Mouse (Mus musculus): ENCODE data around the gene Icam5. TPM values are rescaled to one million over a fixed set of nuclear protein-coding genes. Genes with fewer than 3 reads are reported as not detected.
A peak's percentile ranks its signal among the peaks of the same experiment; 100 is the strongest.
"Not testable (repeated sequence)": the region's sequence is repeated elsewhere in the genome, so short reads cannot be mapped to it uniquely, and the experiment has no call there.

Gene Icam5
- polyA plus RNA-seq, 1 experiment from 2014 or later, result not detected

GRCm38 (mm10) chr9:21036666-21037065 lies 4.8 kb downstream of the Icam5 start:
- no peak for ATAC-seq (ENCODE audit: insufficient number of reproducible peaks, insufficient read depth, low FRiP score, low read depth)
- H3K9me3 ChIP-seq (ENCODE audit: control insufficient read depth, low read length), result peaks cover 3% of the 10 kb centered on the region; the same call in 1 of the 2 replicates
- peak overlapping the region in 1 of 2 experiments; percentile 36; a peak in 2 of 4 replicates for H3K4me3 ChIP-seq (ENCODE audit: control insufficient read depth in 1 of 2, insufficient read depth in 1 of 2, low read depth in 1 of 2, low read length in 2 of 2)
- peaks cover 25 to 40% of the 10 kb centered on the region in 2 experiments for H3K4me1 ChIP-seq (ENCODE audit: control insufficient read depth in 2 of 2, insufficient read depth in 2 of 2, low read length in 2 of 2)
- H3K36me3 ChIP-seq (ENCODE audit: control insufficient read depth, insufficient read depth, low read length), result no peaks in the 10 kb centered on the region
- WGBS, result 3% methylated on average over 22 of the region's 22 CpGs
- 0 out of 2 replicates have a peak overlapping the region, but pooled peaks have one; percentile 19 for H3K9ac ChIP-seq (ENCODE audit: low read length)
- H3K4me2 ChIP-seq (ENCODE audit: low read length), result peak overlapping the region; percentile 71
- no peak overlapping the region for H3K27ac ChIP-seq (replicated peaks in 1 of 2; ENCODE audit: control insufficient read depth in 1 of 2, insufficient read depth in 1 of 2, low read depth in 2 of 2, low read length in 2 of 2)
- peaks cover 73% of the 10 kb centered on the region for H3K27me3 ChIP-seq (ENCODE audit: control insufficient read depth, insufficient read depth, low read length)

GRCm38 (mm10) chr9:21037481-21037891 lies 5.6 kb downstream of the Icam5 start:
- Histone ChIP-seq H3K27ac (replicated peaks in 1 of 2; ENCODE audit: control insufficient read depth in 1 of 2, insufficient read depth in 1 of 2, low read depth in 2 of 2, low read length in 2 of 2) (peak overlapping the region in 1 of 2 experiments; percentile 47; a peak in 1 of 4 replicates), H3K4me3 (ENCODE audit: control insufficient read depth in 1 of 2, insufficient read depth in 1 of 2, low read depth in 1 of 2, low read length in 2 of 2) (peak overlapping the region; percentile 36 to 42), H3K9ac (ENCODE audit: low read length) (peak overlapping the region; percentile 16; the same call in 1 of the 2 replicates), H3K4me1 (ENCODE audit: control insufficient read depth in 2 of 2, insufficient read depth in 2 of 2, low read length in 2 of 2) (peaks cover 24 to 32% of the 10 kb centered on the region in 2 experiments), H3K27me3 (ENCODE audit: control insufficient read depth, insufficient read depth, low read length) (peaks cover 64% of the 10 kb centered on the region), H3K4me2 (ENCODE audit: low read length) (peak overlapping the region; percentile 71), H3K9me3 (ENCODE audit: control insufficient read depth, low read length) (peaks cover 3% of the 10 kb centered on the region; the same call in 1 of the 2 replicates), H3K36me3 (ENCODE audit: control insufficient read depth, insufficient read depth, low read length) (no peaks in the 10 kb centered on the region)
- ATAC-seq (ENCODE audit: insufficient number of reproducible peaks, insufficient read depth, low FRiP score, low read depth), result peak; percentile 61
- 3% methylated on average over 31 of the region's 31 CpGs for WGBS

DNA sequence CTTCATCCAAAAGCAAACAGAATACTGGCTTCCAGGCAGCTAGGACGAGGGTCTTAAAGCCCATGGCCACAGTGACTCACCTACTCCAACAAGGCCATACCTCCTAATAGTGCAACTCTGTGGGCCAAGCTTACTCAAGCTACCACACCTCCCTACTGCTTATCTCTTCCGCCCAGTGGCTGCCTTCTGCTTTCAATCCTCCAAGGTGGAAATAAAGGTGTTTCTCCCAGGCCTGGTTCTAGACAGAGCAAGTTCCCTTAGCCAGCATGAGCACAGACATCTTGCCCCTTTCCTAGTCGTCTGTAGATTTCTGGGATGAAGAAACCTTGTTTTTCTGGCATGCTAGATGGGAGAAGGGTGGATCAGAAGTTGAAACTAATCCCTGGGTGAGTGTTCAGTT lies 7.9 kb downstream of the Icam5 start:
- ATAC-seq (ENCODE audit: insufficient number of reproducible peaks, insufficient read depth, low FRiP score, low read depth), result no peak
- 73% methylated on average over 3 of the region's 3 CpGs for WGBS
- H3K27me3 ChIP-seq (ENCODE audit: control insufficient read depth, insufficient read depth, low read length), result peaks cover 42% of the 10 kb centered on the region

GRCm38 (mm10) chr9:21041308-21041707 lies 9.4 kb downstream of the Icam5 start:
- no peak overlapping the region for H3K9ac ChIP-seq (ENCODE audit: low read length)
- peaks cover 3% of the 10 kb centered on the region; the same call in 1 of the 2 replicates for H3K9me3 ChIP-seq (ENCODE audit: control insufficient read depth, low read length)
- ATAC-seq (ENCODE audit: insufficient number of reproducible peaks, insufficient read depth, low FRiP score, low read depth), result no peak
- H3K27me3 ChIP-seq (ENCODE audit: control insufficient read depth, insufficient read depth, low read length), result peaks cover 27% of the 10 kb centered on the region
- H3K36me3 ChIP-seq (ENCODE audit: control insufficient read depth, insufficient read depth, low read length), result no peaks in the 10 kb centered on the region
- H3K27ac ChIP-seq (replicated peaks in 1 of 2; ENCODE audit: control insufficient read depth in 1 of 2, insufficient read depth in 1 of 2, low read depth in 2 of 2, low read length in 2 of 2), result no peak overlapping the region
- H3K4me3 ChIP-seq (ENCODE audit: control insufficient read depth in 1 of 2, insufficient read depth in 1 of 2, low read depth in 1 of 2, low read length in 2 of 2), result no peak overlapping the region
- 48% methylated on average over 4 of the region's 4 CpGs for WGBS
- no peak overlapping the region for H3K4me2 ChIP-seq (ENCODE audit: low read length)
- peaks cover 13 to 17% of the 10 kb centered on the region in 2 experiments for H3K4me1 ChIP-seq (ENCODE audit: control insufficient read depth in 2 of 2, insufficient read depth in 2 of 2, low read length in 2 of 2)

More for the DNA sequence above, 7.9 kb downstream of the Icam5 start:
- Histone ChIP-seq H3K4me1 (ENCODE audit: control insufficient read depth in 2 of 2, insufficient read depth in 2 of 2, low read length in 2 of 2) (peaks cover 16 to 21% of the 10 kb centered on the region in 2 experiments), H3K9me3 (ENCODE audit: control insufficient read depth, low read length) (peaks cover 3% of the 10 kb centered on the region; the same call in 1 of the 2 replicates), H3K9ac (ENCODE audit: low read length) (no peak overlapping the region), H3K4me2 (ENCODE audit: low read length) (no peak overlapping the region), H3K27ac (replicated peaks in 1 of 2; ENCODE audit: control insufficient read depth in 1 of 2, insufficient read depth in 1 of 2, low read depth in 2 of 2, low read length in 2 of 2) (no peak overlapping the region), H3K36me3 (ENCODE audit: control insufficient read depth, insufficient read depth, low read length) (no peaks in the 10 kb centered on the region), H3K4me3 (ENCODE audit: control insufficient read depth in 1 of 2, insufficient read depth in 1 of 2, low read depth in 1 of 2, low read length in 2 of 2) (no peak overlapping the region)

GRCm38 (mm10) chr9:21043563-21043962 lies 11.7 kb downstream of the Icam5 start:
- no peak overlapping the region for H3K4me3 ChIP-seq (ENCODE audit: control insufficient read depth in 1 of 2, insufficient read depth in 1 of 2, low read depth in 1 of 2, low read length in 2 of 2)
- H3K4me1 ChIP-seq (ENCODE audit: control insufficient read depth in 2 of 2, insufficient read depth in 2 of 2, low read length in 2 of 2), result no peaks in the 10 kb centered on the region
- H3K9ac ChIP-seq (ENCODE audit: low read length), result no peak overlapping the region
- 63% methylated on average over 4 of the region's 4 CpGs for WGBS
- H3K4me2 ChIP-seq (ENCODE audit: low read length), result no peak overlapping the region
- no peak overlapping the region for H3K27ac ChIP-seq (replicated peaks in 1 of 2; ENCODE audit: control insufficient read depth in 1 of 2, insufficient read depth in 1 of 2, low read depth in 2 of 2, low read length in 2 of 2)
- peaks cover 3% of the 10 kb centered on the region; the same call in 1 of the 2 replicates for H3K9me3 ChIP-seq (ENCODE audit: control insufficient read depth, low read length)
- ATAC-seq (ENCODE audit: insufficient number of reproducible peaks, insufficient read depth, low FRiP score, low read depth), result no peak
- H3K36me3 ChIP-seq (ENCODE audit: control insufficient read depth, insufficient read depth, low read length), result no peaks in the 10 kb centered on the region
- H3K27me3 ChIP-seq (ENCODE audit: control insufficient read depth, insufficient read depth, low read length), result peaks cover 5% of the 10 kb centered on the region; the same call in 1 of the 2 replicates

DNA sequence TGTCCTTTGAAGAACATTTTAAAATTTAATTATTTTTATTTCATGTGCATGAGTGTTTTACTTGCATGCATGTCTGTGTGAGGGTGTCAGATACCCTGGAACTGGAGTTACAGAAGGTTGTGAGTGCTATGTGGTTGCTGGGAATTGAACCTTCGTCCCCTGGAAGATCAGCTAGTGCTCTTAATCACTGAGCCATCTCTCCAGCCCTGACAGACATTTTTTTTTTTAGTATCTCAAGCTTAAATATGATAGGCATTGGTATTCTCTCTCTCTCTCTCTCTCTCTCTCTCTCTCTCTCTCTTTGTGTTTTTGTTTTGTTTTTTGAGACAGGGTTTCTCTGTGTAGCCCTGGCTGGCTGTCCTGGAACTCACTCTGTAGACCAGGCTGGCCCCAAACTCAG lies 12.9 kb downstream of the Icam5 start:
- not testable (repeated sequence) for H3K27ac ChIP-seq (replicated peaks in 1 of 2; ENCODE audit: control insufficient read depth in 1 of 2, insufficient read depth in 1 of 2, low read depth in 2 of 2, low read length in 2 of 2); H3K9ac ChIP-seq (ENCODE audit: low read length); H3K4me1 ChIP-seq (ENCODE audit: control insufficient read depth in 2 of 2, insufficient read depth in 2 of 2, low read length in 2 of 2); H3K4me3 ChIP-seq (ENCODE audit: control insufficient read depth in 1 of 2, insufficient read depth in 1 of 2, low read depth in 1 of 2, low read length in 2 of 2); H3K36me3 ChIP-seq (ENCODE audit: control insufficient read depth, insufficient read depth, low read length); H3K9me3 ChIP-seq (ENCODE audit: control insufficient read depth, low read length); H3K4me2 ChIP-seq (ENCODE audit: low read length); ATAC-seq (ENCODE audit: insufficient number of reproducible peaks, insufficient read depth, low FRiP score, low read depth); H3K27me3 ChIP-seq (ENCODE audit: control insufficient read depth, insufficient read depth, low read length)
- WGBS, result 62% methylated on average over 1 of the region's 1 CpGs

DNA sequence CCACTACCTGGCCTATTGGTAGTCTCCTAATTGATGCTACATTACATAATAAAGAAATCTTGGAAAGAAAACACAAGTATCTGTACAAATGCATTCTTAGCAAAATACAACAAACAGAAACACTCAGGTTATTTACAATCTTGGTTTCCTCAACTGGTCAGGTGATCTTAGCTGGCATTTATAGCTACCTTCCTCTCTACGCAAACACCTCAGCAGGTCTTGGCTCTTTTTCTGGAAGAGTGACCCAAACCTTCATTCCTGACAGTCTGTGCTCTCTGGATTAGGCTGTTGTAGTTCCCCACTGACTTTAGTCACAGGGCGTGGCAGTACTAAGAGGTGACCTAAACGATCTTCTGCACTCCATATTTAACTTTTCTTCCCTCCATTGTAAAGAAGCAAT lies 13.4 kb downstream of the Icam5 start:
- Histone ChIP-seq H3K4me2 (ENCODE audit: low read length) (no peak overlapping the region), H3K36me3 (ENCODE audit: control insufficient read depth, insufficient read depth, low read length) (no peaks in the 10 kb centered on the region), H3K4me3 (ENCODE audit: control insufficient read depth in 1 of 2, insufficient read depth in 1 of 2, low read depth in 1 of 2, low read length in 2 of 2) (no peak overlapping the region), H3K9me3 (ENCODE audit: control insufficient read depth, low read length) (no peaks in the 10 kb centered on the region), H3K27me3 (ENCODE audit: control insufficient read depth, insufficient read depth, low read length) (no peaks in the 10 kb centered on the region), H3K4me1 (ENCODE audit: control insufficient read depth in 2 of 2, insufficient read depth in 2 of 2, low read length in 2 of 2) (no peaks in the 10 kb centered on the region), H3K27ac (replicated peaks in 1 of 2; ENCODE audit: control insufficient read depth in 1 of 2, insufficient read depth in 1 of 2, low read depth in 2 of 2, low read length in 2 of 2) (no peak overlapping the region), H3K9ac (ENCODE audit: low read length) (no peak overlapping the region)
- WGBS, result 68% methylated on average over 3 of the region's 3 CpGs
- ATAC-seq (ENCODE audit: insufficient number of reproducible peaks, insufficient read depth, low FRiP score, low read depth), result no peak

DNA sequence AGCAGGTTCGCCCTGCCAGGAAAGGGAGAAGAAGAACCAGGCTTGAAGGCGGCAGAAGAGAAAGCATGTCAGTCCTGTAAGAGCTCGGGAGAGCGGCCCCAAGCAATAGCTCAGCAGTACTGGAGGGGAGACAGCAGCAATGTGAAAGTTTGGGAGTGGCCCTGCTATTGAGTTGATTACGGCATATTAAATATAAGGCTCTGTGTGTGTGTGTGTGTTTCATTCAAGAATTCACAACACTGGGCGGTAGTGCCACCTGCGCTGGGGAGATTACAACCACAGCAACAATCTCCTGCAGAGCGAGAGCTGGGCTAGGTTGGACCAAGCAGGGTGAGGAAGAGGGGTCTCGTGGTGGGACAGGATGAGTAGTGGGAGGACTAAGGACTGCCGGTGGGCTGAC lies 19.7 kb downstream of the Icam5 start:
- H3K36me3 ChIP-seq (ENCODE audit: control insufficient read depth, insufficient read depth, low read length), result no peaks in the 10 kb centered on the region
- no peaks in the 10 kb centered on the region for H3K9me3 ChIP-seq (ENCODE audit: control insufficient read depth, low read length)
- H3K4me2 ChIP-seq (ENCODE audit: low read length), result no peak overlapping the region
- WGBS, result 54% methylated on average over 10 of the region's 10 CpGs
- no peak overlapping the region for H3K9ac ChIP-seq (ENCODE audit: low read length)
- no peaks in the 10 kb centered on the region for H3K27me3 ChIP-seq (ENCODE audit: control insufficient read depth, insufficient read depth, low read length)
- no peak for ATAC-seq (ENCODE audit: insufficient number of reproducible peaks, insufficient read depth, low FRiP score, low read depth)
- no peaks in the 10 kb centered on the region for H3K4me1 ChIP-seq (ENCODE audit: control insufficient read depth in 2 of 2, insufficient read depth in 2 of 2, low read length in 2 of 2)
- H3K4me3 ChIP-seq (ENCODE audit: control insufficient read depth in 1 of 2, insufficient read depth in 1 of 2, low read depth in 1 of 2, low read length in 2 of 2), result no peak overlapping the region
- H3K27ac ChIP-seq (replicated peaks in 1 of 2; ENCODE audit: control insufficient read depth in 1 of 2, insufficient read depth in 1 of 2, low read depth in 2 of 2, low read length in 2 of 2), result no peak overlapping the region
